Mouse (Mus musculus) MEL (cell line): Measurements from ENCODE around the gene Tmem131. TPM values are rescaled to one million over a fixed set of nuclear protein-coding genes. Genes with fewer than 3 reads are reported as not detected.

ENCODE experiments used
- DNase-seq: peaks from one replicate; pipeline ENCODE4 v3.0.0; 2011; ENCODE audit warnings: low read depth, low spot score
- H3K27ac ChIP-seq: 2 replicates; pipeline ENCODE4 v1.5.1; 2012; ENCODE audit warnings: low read depth, mild to moderate bottlenecking, control low read depth, low read length, moderate library complexity; ENCODE audit not compliant: control insufficient read depth
- H3K27me3 ChIP-seq, 2 experiments: fragments of 150-350 bp in 1 of 2; sonication (generic) in 1 of 2; 2 replicates each; pipeline ENCODE4 v1.6.1; 2012; ENCODE audit warnings: low read length in 2 of 2, mild to moderate bottlenecking in 2 of 2, improper control_type of control experiment in 1 of 2, moderate library complexity in 1 of 2; ENCODE audit not compliant: insufficient read depth in 2 of 2, control insufficient read depth in 1 of 2
- H3K36me3 ChIP-seq, 2 experiments: 2 replicates each; pipeline ENCODE4 v1.6.1; 2012 to 2014; ENCODE audit warnings: low read length in 2 of 2, improper control_type of control experiment in 1 of 2, inconsistent platforms in 1 of 2, mild to moderate bottlenecking in 1 of 2; ENCODE audit not compliant: insufficient read depth in 2 of 2, control insufficient read depth in 1 of 2
- H3K4me1 ChIP-seq, 2 experiments: fragments of 150-350 bp in 1 of 2; sonication (generic) in 1 of 2; 2 replicates each; pipeline ENCODE4 v1.6.1; 2012; ENCODE audit warnings: low read length in 2 of 2, improper control_type of control experiment in 1 of 2, mild to moderate bottlenecking in 1 of 2; ENCODE audit not compliant: insufficient read depth in 2 of 2, control insufficient read depth in 1 of 2
- H3K4me3 ChIP-seq, 2 experiments: fragments of 150-350 bp in 1 of 2; sonication (generic) in 1 of 2; 2 replicates each; pipeline ENCODE4 v1.5.1; 2012; ENCODE audit warnings: low read depth in 2 of 2, low read length in 2 of 2, mild to moderate bottlenecking in 2 of 2, moderate library complexity in 2 of 2, control low read depth in 1 of 2, improper control_type of control experiment in 1 of 2; ENCODE audit not compliant: control insufficient read depth in 1 of 2, insufficient read depth in 1 of 2
- H3K79me2 ChIP-seq: 2 replicates; pipeline ENCODE4 v1.6.1; 2012; ENCODE audit warnings: mild to moderate bottlenecking, low read length, moderate library complexity; ENCODE audit not compliant: control insufficient read depth, poor library complexity, insufficient read depth
- H3K9ac ChIP-seq: 2 replicates; pipeline ENCODE4 v1.6.1; 2012; ENCODE audit warnings: low read depth, mild to moderate bottlenecking, control low read depth, low read length, moderate library complexity; ENCODE audit not compliant: control insufficient read depth, poor library complexity, severe bottlenecking
- H3K9me3 ChIP-seq: fragments of 150-350 bp; sonication (generic); replicated peaks from 2 replicates; pipeline ENCODE4 v1.6.1; 2012; ENCODE audit warnings: mild to moderate bottlenecking, low read length, improper control_type of control experiment, moderate library complexity; ENCODE audit not compliant: insufficient read depth
- CHD2 ChIP-seq: IDR thresholded peaks from 2 replicates; pipeline ENCODE4 v1.6.1; 2011; ENCODE audit warnings: low read length, improper control_type of control experiment
- E2F4 ChIP-seq: IDR thresholded peaks from 2 replicates; pipeline ENCODE4 v1.6.1; 2011; ENCODE audit warnings: low read depth, low read length, improper control_type of control experiment, borderline replicate concordance
- GABPA ChIP-seq: IDR thresholded peaks from 2 replicates; pipeline ENCODE4 v1.6.1; 2012; ENCODE audit warnings: low read depth, mild to moderate bottlenecking, inconsistent platforms, low read length, improper control_type of control experiment, moderate library complexity
- GATA1 ChIP-seq: IDR thresholded peaks from 2 replicates; pipeline ENCODE4 v1.6.1; 2011; ENCODE audit warnings: low read depth, low read length, improper control_type of control experiment
- MAX ChIP-seq: IDR thresholded peaks from 2 replicates; pipeline ENCODE4 v1.6.1; 2011; ENCODE audit warnings: low read length, improper control_type of control experiment
- MEF2A ChIP-seq: IDR thresholded peaks from 2 replicates; pipeline ENCODE4 v1.6.1; 2014; ENCODE audit warnings: low read depth, mild to moderate bottlenecking, inconsistent platforms, low read length, improper control_type of control experiment; ENCODE audit not compliant: poor library complexity, insufficient replicate concordance, severe bottlenecking; ENCODE audit errors: extremely low read depth
- MXI1 ChIP-seq: IDR thresholded peaks from 2 replicates; pipeline ENCODE4 v1.6.1; 2011; ENCODE audit warnings: mild to moderate bottlenecking, low read depth, low read length, improper control_type of control experiment
- NRF1 ChIP-seq: IDR thresholded peaks from 2 replicates; pipeline ENCODE4 v1.6.1; 2014; ENCODE audit warnings: low read depth, mild to moderate bottlenecking, inconsistent platforms, low read length, improper control_type of control experiment, moderate library complexity; ENCODE audit not compliant: poor library complexity, insufficient read depth, severe bottlenecking
- POLR2AphosphoS5 ChIP-seq: IDR thresholded peaks from 2 replicates; pipeline ENCODE4 v1.6.1; 2012; ENCODE audit warnings: low read depth, borderline replicate concordance, mild to moderate bottlenecking, inconsistent platforms, low read length, moderate library complexity, mixed read lengths
- SIN3A ChIP-seq: IDR thresholded peaks from 2 replicates; pipeline ENCODE4 v1.6.1; 2012; ENCODE audit warnings: low read length, improper control_type of control experiment, inconsistent platforms
- TAL1 ChIP-seq: IDR thresholded peaks from 2 replicates; pipeline ENCODE4 v1.6.1; 2012; ENCODE audit warnings: mild to moderate bottlenecking, inconsistent platforms, low read length, moderate library complexity, mixed read lengths
- ZNF384 ChIP-seq: IDR thresholded peaks from 2 replicates; pipeline ENCODE4 v1.6.1; 2012; ENCODE audit warnings: low read depth, mild to moderate bottlenecking, inconsistent platforms, low read length, improper control_type of control experiment
- polyA plus RNA-seq, 2 experiments: library from polyadenylated mRNA; stranded (reverse) in 1 of 2; unstranded in 1 of 2; fragments of >175 nt in 1 of 2; fragments of >200 nt in 1 of 2; gene quantifications; 2 replicates each; pipeline versions ENCODE4 v1.2.1 to v1.2.4; 2012; ENCODE audit warnings: low replicate concordance in 2 of 2, low read depth in 1 of 2; ENCODE audit not compliant: insufficient read length in 2 of 2, insufficient read depth in 1 of 2, missing spikeins in 1 of 2
- total RNA-seq: library from RNA; depleted of rRNA; stranded (reverse); fragments of 300-350 nt; gene quantifications from 2 replicates; pipeline ENCODE4 v1.2.3, GENCODE M21; 2012

The Tmem131 gene
- total and polyA plus RNA-seq, 3 experiments: 11.4 to 196 (median 48.8) TPM

DNA sequence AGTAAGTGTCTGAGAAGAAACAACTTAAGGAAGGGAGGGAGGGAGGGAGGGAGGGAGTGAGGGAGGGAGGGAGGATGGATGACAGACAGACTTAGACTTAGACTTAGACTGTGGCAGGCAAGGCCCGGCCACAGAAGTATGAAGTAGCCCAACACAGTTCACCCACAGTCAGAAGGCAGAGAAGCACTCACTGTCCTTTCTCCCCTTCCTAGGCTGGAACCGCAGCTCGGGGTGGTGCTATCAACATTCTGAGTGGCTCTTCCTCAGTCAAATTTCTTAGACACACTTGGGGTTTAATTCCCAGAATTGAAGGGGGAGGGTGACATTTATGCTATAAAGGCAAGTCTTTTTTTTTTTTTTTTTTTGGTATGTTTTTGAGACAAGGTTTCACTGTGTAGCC is 51.0 kb downstream of the Tmem131 start:
- Histone ChIP-seq H3K4me3 (no peak overlapping the region), H3K4me1 (peaks cover 0 to 8% of the 10 kb centered on the region in 2 experiments; a peak in 2 of 4 replicates), H3K27me3 (no peaks in the 10 kb centered on the region), H3K9ac (no peak overlapping the region), H3K27ac (no peak overlapping the region), H3K79me2 (peaks cover 7% of the 10 kb centered on the region; the same call in 1 of the 2 replicates), H3K36me3 (peaks cover 0 to 9% of the 10 kb centered on the region in 2 experiments; a peak in 2 of 4 replicates), H3K9me3 (no peaks in the 10 kb centered on the region)
- TF ChIP-seq CHD2 (no peak), MEF2A (no peak), E2F4 (no peak)
- no peak for DNase-seq

GRCm38 (mm10) chr1:36889016-36889415 is 54.5 kb downstream of the Tmem131 start:
- Histone ChIP-seq H3K9ac (no peak overlapping the region), H3K4me3 (no peak overlapping the region), H3K79me2 (peaks cover 4% of the 10 kb centered on the region; the same call in 1 of the 2 replicates), H3K27ac (no peak overlapping the region), H3K4me1 (no peaks in the 10 kb centered on the region), H3K27me3 (no peaks in the 10 kb centered on the region), H3K36me3 (peaks cover 0 to under 1% of the 10 kb centered on the region in 2 experiments; a peak in 2 of 4 replicates), H3K9me3 (no peaks in the 10 kb centered on the region)
- no peak for DNase-seq
- TF ChIP-seq SIN3A: no peak
- TF ChIP-seq MAX: no peak
- TF ChIP-seq TAL1: no peak
- TF ChIP-seq ZNF384: no peak

- Histone ChIP-seq H3K9me3 (no peaks in the 10 kb centered on the region), H3K4me1 (no peaks in the 10 kb centered on the region), H3K27me3 (no peaks in the 10 kb centered on the region), H3K4me3 (no peak overlapping the region), H3K36me3 (no peaks in the 10 kb centered on the region), H3K79me2 (0 out of 2 replicates have a peak, but pooled peaks cover 2% of the 10 kb centered on the region), H3K27ac (no peak overlapping the region), H3K9ac (no peak overlapping the region)
- no peak for DNase-seq
- TF ChIP-seq NRF1 (no peak), MXI1 (no peak), SIN3A (no peak), GATA1 (no peak), GABPA (no peak), POLR2AphosphoS5 (no peak)
These were observed 56.3 kb downstream of the Tmem131 start for GRCm38 (mm10) chr1:36887172-36887571.
